Mouse (Mus musculus): ENCODE results near the gene Vmn2r100.

Vmn2r100 gene

DNA sequence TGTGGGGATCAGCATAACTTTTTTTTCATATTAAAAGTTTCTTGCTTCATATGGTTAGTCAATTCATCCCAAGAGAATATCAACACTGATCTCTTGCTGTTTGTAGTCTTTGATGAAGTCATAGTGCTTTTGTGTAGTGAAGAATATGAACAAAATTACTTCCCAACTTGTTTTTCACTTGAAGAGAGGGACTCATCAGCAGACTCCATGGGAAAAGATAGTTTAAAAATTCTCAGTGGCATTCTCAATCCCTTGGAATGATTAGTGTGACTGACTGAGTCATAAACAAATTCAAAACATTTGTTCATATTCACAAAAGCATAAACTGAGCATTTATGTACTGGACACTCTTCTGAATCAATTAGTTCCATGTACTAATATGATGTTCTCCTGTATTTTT lies at the start of gene Vmn2r100:
Vmn2r100 (plus strand) TSS at position 301 of the 400 bp plus-strand sequence.
- in situ Hi-C loops (cut with MboI, MseI) = no loop called here

DNA sequence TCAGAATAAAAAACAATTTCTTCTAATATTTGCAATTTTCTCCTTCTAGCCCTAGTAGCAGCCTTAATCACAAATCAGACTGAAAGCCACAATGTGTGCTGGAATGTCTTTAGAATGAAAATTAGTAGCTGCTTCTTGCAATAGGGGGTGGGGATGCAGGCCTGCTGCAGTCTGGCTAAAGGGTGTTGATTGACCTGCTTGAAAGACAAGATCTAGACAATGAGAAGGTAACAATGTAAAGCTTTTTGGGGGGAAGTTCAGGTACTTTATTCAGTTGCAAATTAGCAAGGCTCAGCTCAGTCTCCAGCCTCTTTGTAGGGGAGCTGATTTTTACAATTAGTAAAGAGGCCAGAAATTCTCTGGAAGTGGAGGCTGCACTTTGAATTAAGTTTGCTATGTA lies 21.7 kb upstream of the Vmn2r100 start:
- in situ Hi-C loops (cut with MboI, MseI) = no loop called here

GRCm38 (mm10) chr17:19576927-19577326 lies 72.4 kb downstream of the Vmn2r100 start, which contains the start of gene Vmn2r101:
Gene Vmn2r101 (plus strand): TSS chr17:19577227.
- in situ Hi-C loops (cut with MboI, MseI) = no loop called here

All from T-helper 1 cell (primary cell).